Mouse (Mus musculus) G1E (cell line): Measurements from ENCODE around the gene Ubp1.

Experiments
- CTCF ChIP-seq: IDR thresholded peaks from 2 replicates; pipeline ENCODE4 v1.5.1; 2012; ENCODE audit warnings: low read depth, low read length, inconsistent platforms, mixed read lengths
- GATA1 ChIP-seq: IDR thresholded peaks from 2 replicates; pipeline ENCODE4 v1.6.1; 2012; ENCODE audit warnings: borderline replicate concordance, low read length, inconsistent platforms, mixed read lengths
- POLR2AphosphoS5 ChIP-seq: IDR thresholded peaks from 2 replicates; pipeline ENCODE4 v1.6.1; 2012; ENCODE audit warnings: low read depth, low read length, inconsistent platforms; ENCODE audit not compliant: insufficient replicate concordance
- TAL1 ChIP-seq: conservative IDR thresholded peaks from 2 replicates; pipeline ENCODE4 v1.6.1; 2012; ENCODE audit warnings: low read depth, low read length, inconsistent platforms, mixed read lengths

DNA sequence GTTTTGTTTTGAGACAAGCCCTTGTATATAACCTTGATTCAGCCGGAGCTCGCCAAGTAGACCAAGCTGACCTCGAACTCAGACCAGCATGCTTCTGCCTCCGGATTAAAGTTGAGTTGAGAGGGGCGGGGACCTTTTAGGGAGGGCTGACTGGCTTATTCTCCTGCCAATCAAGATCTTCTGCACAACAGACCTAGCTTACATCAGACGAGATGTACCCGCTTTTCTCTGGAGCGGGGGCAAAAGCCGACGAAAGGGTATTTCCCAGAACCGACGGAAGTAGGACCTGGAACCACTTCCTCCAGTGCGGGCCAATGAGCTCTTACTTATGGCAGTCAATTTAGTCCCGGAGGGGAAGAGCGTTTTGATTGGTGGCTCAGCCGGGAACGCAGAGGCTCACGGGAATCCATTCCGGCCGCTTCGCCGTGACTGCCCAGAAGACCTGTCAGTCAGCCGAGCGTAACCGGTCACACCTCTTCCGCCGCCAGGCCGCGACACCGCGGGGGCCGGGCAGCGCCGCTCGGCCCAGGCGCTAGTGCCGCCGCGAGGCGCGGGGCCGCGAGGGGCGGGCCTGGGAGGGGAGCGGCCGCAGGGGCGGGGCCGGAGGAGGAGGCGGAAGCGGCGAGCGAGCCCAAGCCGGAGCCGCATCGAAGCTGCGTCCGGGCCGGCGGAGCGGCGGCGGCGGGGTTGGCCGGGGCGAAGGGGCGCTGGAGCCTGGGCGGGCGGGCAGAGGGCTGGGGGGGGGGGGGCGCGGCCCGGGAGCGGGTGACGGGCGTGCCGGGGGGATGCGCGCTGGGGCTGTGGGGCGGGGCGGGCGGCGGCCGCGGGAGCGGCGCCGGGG is at the start of gene Ubp1:
- no peak for TF ChIP-seq CTCF
- no peak for TF ChIP-seq POLR2AphosphoS5
- TF ChIP-seq TAL1, result no peak
- no peak for TF ChIP-seq GATA1
